Mouse (Mus musculus) skeletal muscle tissue, adult 2 months (tissue): ENCODE measurements at regions not wholly inside any gene's neighbourhood (a gene's known extent, or its start where the extent isn't known, plus 50 kb on each side); places are given as distances from the start of the nearest gene placed in this dataset.

ENCODE experiments used
- DNase-seq: peaks from one replicate; pipeline ENCODE4 v3.0.0-alpha.2; 2012; ENCODE audit warnings: low read depth, low spot score

DNA sequence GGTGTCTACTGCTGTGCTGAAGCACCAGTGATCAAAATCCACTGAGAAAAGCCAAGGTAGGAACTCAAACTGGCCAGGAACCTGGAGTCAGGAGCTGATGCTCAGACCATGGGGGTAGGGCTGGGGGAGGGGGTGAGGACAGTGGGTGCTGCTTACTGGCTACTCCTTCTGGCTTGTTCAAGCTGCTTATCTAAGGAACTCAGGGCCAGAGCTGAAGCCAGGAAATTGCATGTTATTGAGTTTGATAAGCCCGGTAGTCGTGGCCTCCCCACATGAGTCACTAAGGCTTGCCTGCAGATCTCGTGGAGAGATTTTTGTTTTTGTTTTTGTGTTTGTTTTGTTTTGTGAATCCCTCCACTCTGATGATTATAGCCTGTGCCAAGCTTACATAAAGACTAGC, 65.9 kb downstream of the Tmem215 start:
- no peak for DNase-seq

DNA sequence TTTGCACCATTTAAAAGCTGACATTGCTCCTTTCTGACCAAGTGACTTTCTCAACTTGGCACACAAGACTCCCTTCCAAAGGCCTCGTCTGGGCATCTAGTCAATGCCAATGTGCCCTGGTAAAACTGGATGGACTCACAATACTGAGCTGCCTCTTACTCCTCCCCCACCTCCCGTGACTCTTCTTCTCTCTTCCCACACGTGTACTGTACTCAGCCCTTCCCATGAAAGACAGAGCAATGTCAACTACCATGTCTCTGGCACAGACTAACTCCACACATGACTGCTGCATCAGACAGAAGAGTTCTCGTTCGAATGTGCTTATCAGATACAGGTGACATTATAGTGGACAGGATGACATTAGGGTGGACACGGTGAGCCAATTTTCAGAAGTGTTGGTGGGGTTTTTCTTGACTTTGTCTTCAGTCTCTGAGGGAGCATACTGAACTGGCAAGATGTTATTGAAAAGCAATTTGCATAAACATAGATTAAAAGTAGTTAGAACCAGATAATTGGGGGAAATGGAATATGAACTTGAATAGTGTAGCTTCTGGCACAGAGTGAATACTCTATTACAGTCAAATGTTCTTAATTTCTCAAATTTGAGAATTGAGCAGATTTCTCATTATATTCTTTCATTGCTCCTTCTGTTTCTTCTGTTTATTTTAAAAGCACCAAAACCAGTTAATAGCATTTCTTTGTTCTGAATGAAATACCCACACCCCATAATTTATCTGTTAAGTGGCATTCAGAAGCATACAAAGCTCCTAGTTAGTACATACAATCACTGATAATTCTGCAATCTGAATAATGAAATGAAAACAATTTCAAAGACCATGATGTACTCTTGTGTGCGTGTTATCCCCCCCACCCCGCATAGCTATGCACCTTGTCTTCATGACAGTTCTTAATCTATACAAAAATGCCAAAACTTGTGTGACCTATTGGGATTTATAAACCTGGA, 71.4 kb downstream of the Tmem215 start:
- no peak for DNase-seq

DNA sequence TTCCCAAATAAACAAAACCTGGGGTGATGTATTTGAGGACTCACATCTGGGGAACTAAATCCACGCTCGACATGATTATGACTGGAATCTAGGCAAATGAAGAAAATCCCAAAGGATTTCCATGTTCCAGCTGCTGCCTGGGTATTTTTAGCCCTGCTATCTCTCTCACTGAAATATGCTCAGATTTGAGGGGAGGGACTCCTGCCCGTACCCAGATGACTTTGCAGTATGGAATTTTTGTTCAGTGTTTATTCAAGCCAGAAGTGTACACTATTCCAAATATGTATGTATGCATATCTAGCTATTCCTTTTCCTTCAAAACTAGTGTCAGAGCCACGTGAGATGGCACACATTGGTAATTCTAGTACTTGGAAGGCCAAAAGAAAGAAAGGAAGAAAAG, 72.1 kb downstream of the Tmem215 start:
- no peak for DNase-seq

DNA sequence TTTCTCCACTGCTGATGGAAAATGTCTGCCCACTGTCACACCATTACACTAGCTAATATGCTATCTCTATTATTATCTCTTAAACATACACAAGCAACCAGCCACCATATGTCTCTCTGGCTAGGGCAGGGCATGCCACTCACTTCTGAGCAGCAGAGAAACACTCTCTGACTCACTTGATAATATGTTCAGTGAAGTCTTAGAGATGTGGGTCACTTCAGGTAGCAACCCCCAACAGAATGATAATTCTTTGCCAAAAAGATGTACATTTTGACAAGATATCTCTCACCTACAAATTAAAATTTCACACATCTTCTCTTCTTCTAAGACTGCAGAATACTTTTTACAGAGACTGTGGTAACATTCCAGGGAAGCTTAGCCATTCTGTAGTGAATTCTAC, 72.8 kb downstream of the Tmem215 start:
- no peak for DNase-seq

DNA sequence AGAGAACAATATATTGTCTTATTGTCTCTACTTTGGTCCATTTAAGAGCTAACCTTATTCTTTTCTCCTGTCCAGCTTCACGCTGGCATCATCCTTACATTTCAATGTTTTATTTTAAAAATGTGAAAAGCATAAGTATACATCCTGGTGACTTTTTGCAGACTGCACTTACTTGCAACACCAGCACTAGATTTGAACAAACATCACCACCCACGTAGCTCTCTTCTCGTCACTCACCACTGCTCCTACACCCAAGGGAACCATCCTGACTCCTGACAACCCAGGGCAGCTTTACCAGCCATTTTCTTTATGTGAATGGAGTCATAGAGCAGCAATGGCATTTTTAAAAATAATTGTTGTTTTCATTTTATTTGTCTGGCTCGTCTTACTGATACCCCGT, 73.7 kb downstream of the Tmem215 start:
- no peak for DNase-seq

DNA sequence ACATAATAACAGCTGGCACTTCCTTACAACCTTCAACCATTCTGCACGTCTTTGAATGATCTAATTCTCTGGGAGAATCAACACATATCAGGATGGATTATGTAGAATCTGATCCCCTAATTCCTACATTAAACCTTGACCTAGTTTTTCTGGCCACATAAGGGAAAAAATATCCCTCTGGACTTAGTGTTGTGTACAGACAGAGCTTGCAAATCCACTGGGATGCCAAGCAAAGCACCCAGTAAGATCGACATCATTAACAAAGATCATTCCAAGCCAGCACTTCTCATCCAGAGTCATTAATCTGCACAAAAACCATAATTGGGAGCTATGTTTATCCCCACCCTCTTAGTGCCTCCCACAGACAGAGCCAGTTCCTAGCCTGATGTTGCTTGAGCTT, 87.8 kb downstream of the Tmem215 start:
- no peak for DNase-seq

DNA sequence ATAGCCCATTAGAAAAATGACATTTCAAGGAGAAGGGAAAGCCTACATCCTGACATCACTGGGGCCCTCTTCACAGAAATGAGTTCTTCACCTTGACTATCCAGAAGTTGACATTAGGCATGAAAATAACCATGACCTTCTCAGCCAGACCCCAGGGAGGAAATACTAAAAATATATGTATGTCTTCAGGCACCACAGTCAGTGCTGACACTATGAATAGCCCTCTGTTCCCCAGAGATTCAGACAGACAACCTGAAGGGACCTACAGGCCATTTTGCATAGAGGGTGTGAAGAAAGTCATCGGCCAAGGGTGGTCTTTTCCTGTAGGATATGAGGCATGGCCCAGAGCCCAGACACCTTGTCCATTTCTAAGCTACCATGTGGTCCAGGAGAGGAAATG, 101.3 kb downstream of the Tmem215 start:
- DNase-seq = no peak

DNA sequence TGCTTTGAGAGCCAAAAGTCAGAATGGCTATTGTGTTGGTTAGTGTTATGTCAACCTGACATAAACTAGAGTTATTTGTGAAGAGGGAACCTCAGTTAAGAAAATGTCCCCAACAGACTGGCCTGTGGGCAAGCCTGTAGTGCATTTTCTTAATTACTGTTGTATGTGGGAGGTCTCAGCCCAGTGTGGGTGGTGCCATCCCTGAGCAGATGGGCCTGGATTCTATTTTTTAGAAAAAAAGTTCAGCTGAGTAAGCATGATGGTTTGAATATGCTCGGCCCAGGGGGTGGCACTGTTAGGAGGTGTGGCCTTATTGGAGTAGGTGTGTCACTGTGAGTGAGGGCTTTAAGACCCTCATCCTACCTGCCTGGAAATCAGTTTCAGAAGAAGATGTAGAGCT, 104.0 kb downstream of the Tmem215 start:
- no peak for DNase-seq

DNA sequence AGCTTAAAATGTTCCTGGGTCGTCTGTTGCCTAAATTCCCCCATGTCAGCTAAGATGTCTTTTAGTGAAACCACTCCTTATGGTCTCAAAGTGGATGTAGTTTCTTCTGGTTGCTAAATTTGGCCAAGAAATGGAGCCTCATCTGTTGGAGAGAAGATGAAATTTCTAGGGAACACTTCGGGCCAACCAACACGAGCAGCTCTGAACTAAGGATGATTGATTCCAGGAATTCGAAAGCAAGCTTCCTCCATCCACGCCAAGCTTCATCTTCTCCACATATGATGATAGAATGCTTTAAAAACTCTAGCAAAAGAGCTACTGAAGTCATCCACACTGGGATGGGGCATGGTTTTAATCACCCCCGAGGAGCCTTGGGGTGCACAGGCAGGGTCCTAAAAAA, 112.5 kb downstream of the Tmem215 start:
- DNase-seq = peak; percentile 11

DNA sequence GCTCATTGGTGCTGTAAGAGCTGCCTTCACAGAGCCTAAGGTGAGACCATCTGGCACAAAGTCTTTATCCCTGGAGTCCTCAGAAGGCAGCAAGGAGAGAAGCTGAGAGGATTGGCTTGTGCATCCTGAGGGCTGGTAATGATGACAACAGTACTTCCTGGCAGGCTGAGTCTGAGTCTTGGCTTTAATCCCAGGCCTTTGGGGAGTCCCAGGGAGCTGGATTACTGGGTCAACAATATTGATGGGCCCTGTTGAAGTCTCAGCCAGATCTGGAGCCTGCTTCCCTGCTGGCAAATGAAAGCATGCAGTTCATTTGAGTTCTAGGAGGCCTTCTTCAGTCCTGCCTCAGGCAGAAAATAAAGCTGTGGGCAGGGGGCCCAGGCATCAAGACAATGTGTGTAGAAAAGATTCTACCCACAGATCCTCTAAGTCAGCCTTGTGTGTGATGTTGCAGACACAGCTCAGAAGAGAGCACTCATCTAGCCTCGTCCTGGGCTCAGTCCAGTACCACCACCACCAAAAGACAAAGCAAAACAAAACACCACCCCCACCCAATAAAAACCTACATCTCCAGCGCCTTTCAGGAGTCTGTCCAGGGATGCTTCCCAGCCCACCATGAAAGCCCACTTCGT, 113.1 kb downstream of the Tmem215 start:
- DNase-seq = peak; percentile 44

DNA sequence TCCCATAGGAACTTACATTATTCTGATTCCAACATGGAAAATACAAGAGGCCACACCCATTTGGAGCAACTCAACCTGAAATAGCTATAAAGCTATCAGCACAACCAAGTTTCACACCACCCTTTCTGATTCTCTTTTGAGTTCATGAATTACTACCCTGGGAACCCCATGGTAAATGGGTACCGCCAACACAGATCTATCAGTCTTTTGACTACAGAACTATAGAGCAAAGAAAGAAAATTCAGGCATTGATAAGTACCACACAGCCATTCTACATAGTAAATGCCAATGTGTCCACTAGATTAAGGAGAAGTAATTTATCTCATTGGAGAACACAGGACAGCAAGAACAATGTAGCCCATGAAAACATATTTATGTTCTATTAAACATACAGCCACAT, 114.1 kb downstream of the Tmem215 start:
- no peak for DNase-seq

DNA sequence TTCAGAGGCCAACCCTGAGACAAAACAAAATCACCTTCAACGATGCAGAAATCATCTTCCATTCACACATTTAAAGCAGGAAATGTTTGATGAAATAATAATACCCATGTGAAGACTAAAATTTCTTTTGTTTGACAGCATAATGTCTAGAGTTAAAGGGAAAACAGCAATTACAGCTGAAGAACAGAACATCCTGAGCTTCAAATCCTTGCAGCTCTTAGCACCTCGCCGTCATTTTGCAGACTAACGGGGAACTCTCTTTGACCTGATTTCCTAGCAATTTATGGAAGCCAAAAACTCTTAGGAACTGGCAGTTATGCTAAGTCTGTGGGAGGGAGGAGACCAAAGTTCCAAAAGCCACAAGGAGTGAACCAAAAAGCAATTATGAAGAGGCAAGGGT, 115.3 kb downstream of the Tmem215 start:
- DNase-seq = no peak

DNA sequence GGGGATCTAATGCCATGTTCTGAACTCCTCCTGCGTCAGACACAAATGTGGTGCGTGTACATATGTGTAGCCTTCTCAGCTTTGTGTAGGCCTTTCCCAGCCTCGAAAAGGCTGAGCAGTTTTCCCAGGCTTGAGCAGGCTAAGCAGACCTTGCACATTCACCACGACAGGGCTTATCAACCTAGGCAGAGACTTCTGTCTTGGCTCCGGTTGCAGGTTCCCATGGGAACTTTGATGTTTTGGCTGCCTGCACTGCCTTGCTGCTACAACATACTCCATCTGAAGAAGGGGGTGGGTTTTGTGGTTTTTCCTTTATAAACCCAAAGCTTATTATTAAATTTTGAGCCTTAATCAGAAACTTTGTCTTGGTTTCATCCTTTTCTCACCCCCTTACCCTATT, 109.2 kb downstream of the Aptx start:
- DNase-seq = no peak

DNA sequence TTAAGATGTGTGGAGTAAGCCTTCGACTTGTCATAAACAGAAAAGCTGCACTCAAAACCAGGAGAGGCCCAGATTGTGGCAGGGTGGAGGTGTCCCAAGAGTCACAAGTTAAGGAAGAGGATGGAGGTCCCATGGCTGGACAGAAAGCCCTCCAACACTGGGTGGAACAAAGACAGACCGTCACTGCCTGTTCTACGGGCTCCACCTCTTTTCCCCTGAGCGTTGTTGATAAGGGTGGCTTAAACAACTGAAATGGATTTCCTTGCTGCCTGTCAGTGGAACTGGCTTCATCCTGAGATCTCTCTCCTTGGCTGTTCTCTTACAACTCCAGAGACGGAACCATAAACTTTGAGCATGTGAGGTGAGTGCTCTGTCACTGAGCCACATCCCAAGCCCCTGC, 78.0 kb downstream of the Aptx start:
- no peak for DNase-seq

DNA sequence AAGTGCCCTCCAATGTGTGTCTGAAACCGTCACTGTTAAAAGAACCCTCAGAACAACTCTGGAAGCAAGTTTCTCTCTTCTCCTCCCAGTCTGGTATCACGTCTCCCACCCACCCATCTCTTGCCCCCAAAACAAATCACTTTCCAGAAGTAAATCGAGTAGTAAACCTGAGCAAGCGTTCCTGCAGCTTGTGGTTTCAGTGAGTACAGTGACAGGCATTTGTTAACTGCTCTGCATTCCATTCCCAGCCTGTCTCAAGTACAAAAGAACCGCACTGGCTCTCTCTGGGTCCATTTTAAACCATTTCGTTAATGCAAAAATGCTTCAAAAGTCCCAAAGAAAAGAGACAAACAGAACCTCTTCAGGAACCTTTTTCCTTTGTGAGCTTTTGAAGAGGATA, 77.1 kb downstream of the Aptx start:
- no peak for DNase-seq
